Mouse (Mus musculus) cerebellum, postnatal 10 days (tissue): ENCODE results near the gene Rasip1.

Source experiments
- DNase-seq, 2 experiments: peaks; one replicate each; pipeline ENCODE4 v3.0.0; 2021; ENCODE audit warnings: mixed read lengths in 2 of 2

Gene Rasip1

GRCm38 (mm10) chr7:45625481-45625880, 1.8 kb upstream of the Rasip1 start:
- no peak for DNase-seq

- DNase-seq, result no peak
Observed at GRCm38 (mm10) chr7:45626571-45627076, 664 bp upstream of the Rasip1 start.

- DNase-seq, result peak; percentile 97 to 98
Observed at GRCm38 (mm10) chr7:45628364-45629294, 1.3 kb downstream of the Rasip1 start.

GRCm38 (mm10) chr7:45630064-45630907, 3.0 kb downstream of the Rasip1 start:
- peak in 1 of 2 experiments; percentile 26 for DNase-seq

- DNase-seq, result peak; percentile 75 to 77
Observed at GRCm38 (mm10) chr7:45632499-45632898, 5.2 kb downstream of the Rasip1 start.

GRCm38 (mm10) chr7:45634946-45635681, 7.8 kb downstream of the Rasip1 start:
- no peak for DNase-seq

- no peak for DNase-seq
Observed at GRCm38 (mm10) chr7:45635711-45636688, 8.7 kb downstream of the Rasip1 start.

- DNase-seq, result peak in 1 of 2 experiments; percentile 36
Observed at GRCm38 (mm10) chr7:45637710-45638109, 10.4 kb downstream of the Rasip1 start.

GRCm38 (mm10) chr7:45638623-45639401, 11.5 kb downstream of the Rasip1 start:
- peak; percentile 99 for DNase-seq

GRCm38 (mm10) chr7:45639561-45640027, 12.3 kb downstream of the Rasip1 start, which contains the start of gene Mamstr:
TSS of gene Mamstr (plus strand) at chr7:45639977.
- peak in 1 of 2 experiments; percentile 45 for DNase-seq

- DNase-seq, result peak; percentile 25 to 32
Observed at GRCm38 (mm10) chr7:45640191-45640957, 13.1 kb downstream of the Rasip1 start.

- peak; percentile 79 to 86 for DNase-seq
Observed at GRCm38 (mm10) chr7:45641391-45642040, 14.2 kb downstream of the Rasip1 start.

GRCm38 (mm10) chr7:45642083-45642482, 14.8 kb downstream of the Rasip1 start:
- DNase-seq, result peak; percentile 82 to 83

- peak; percentile 60 to 62 for DNase-seq
Observed at GRCm38 (mm10) chr7:45642503-45643255, 15.4 kb downstream of the Rasip1 start.

GRCm38 (mm10) chr7:45643441-45644178, 16.3 kb downstream of the Rasip1 start:
- DNase-seq, result peak; percentile 99 to 100

- peak; percentile 78 to 80 for DNase-seq
Observed at GRCm38 (mm10) chr7:45644183-45644582, 16.9 kb downstream of the Rasip1 start.
